Mouse (Mus musculus) bone marrow macrophage, adult 2 months (primary cell): ENCODE data around the gene Lcn12. TPM values are rescaled to one million over a fixed set of nuclear protein-coding genes. Genes with fewer than 3 reads are reported as not detected.

Experiments
- H3K27ac ChIP-seq: 2 replicates; pipeline ENCODE4 v1.5.1; 2012; ENCODE audit warnings: low read depth, low read length; ENCODE audit not compliant: insufficient read depth
- H3K4me1 ChIP-seq: 2 replicates; pipeline ENCODE4 v1.6.1; 2012; ENCODE audit warnings: low read length; ENCODE audit not compliant: control insufficient read depth, insufficient read depth
- H3K4me3 ChIP-seq: 2 replicates; pipeline ENCODE4 v1.5.1; 2012; ENCODE audit warnings: mild to moderate bottlenecking, low read length, moderate library complexity; ENCODE audit not compliant: insufficient read depth
- CTCF ChIP-seq: IDR thresholded peaks from 2 replicates; pipeline ENCODE4 v1.5.1; 2012; ENCODE audit warnings: low read depth, mild to moderate bottlenecking, low read length, moderate library complexity
- POLR2A ChIP-seq: IDR thresholded peaks from 2 replicates; pipeline ENCODE4 v1.6.1; 2012; ENCODE audit warnings: mild to moderate bottlenecking, low read depth, low read length, borderline replicate concordance
- polyA plus RNA-seq: library from polyadenylated mRNA; stranded (reverse); fragments of >200 nt; gene quantifications from 2 replicates; pipeline ENCODE4 v1.2.4, GENCODE M21; 2012; ENCODE audit not compliant: missing spikeins, insufficient read depth, insufficient read length

The Lcn12 gene
- polyA plus RNA-seq, 1 experiment, result not detected

GRCm38 (mm10) chr2:25496462-25496861 is 2.8 kb upstream of the Lcn12 start:
- H3K27ac ChIP-seq, result no peak overlapping the region
- peaks cover 24% of the 10 kb centered on the region for H3K4me1 ChIP-seq
- no peak for TF ChIP-seq POLR2A
- 0 out of 2 replicates have a peak, but pooled peaks have one; percentile 21 for TF ChIP-seq CTCF
- H3K4me3 ChIP-seq, result no peak overlapping the region

- no peak overlapping the region for H3K27ac ChIP-seq
- peaks cover 16% of the 10 kb centered on the region for H3K4me1 ChIP-seq
- TF ChIP-seq POLR2A (no peak), CTCF (no peak)
- no peak overlapping the region for H3K4me3 ChIP-seq
Measured at GRCm38 (mm10) chr2:25492988-25493387, 723 bp downstream of the Lcn12 start.

- H3K27ac ChIP-seq, result no peak overlapping the region
- no peak overlapping the region for H3K4me3 ChIP-seq
- no peak for TF ChIP-seq POLR2A
- TF ChIP-seq CTCF, result no peak
- H3K4me1 ChIP-seq, result 0 out of 2 replicates have a peak, but pooled peaks cover 3% of the 10 kb centered on the region
Measured at GRCm38 (mm10) chr2:25488671-25489068, 5.0 kb downstream of the Lcn12 start.

GRCm38 (mm10) chr2:25487965-25488670 is 5.6 kb downstream of the Lcn12 start:
- no peak for TF ChIP-seq POLR2A
- TF ChIP-seq CTCF, result no peak
- Histone ChIP-seq H3K27ac (no peak overlapping the region), H3K4me3 (no peak overlapping the region), H3K4me1 (0 out of 2 replicates have a peak, but pooled peaks cover 3% of the 10 kb centered on the region)

- no peak overlapping the region for H3K27ac ChIP-seq
- no peak overlapping the region for H3K4me3 ChIP-seq
- H3K4me1 ChIP-seq, result 0 out of 2 replicates have a peak, but pooled peaks cover 3% of the 10 kb centered on the region
- TF ChIP-seq POLR2A (no peak), CTCF (no peak)
Measured at GRCm38 (mm10) chr2:25484901-25485647, 8.6 kb downstream of the Lcn12 start.

GRCm38 (mm10) chr2:25482969-25483368 is 10.7 kb downstream of the Lcn12 start:
- Histone ChIP-seq H3K27ac (no peak overlapping the region), H3K4me3 (no peak overlapping the region), H3K4me1 (no peaks in the 10 kb centered on the region; the same call in 1 of the 2 replicates)
- TF ChIP-seq CTCF (peak; percentile 67; the same call in 1 of the 2 replicates), POLR2A (no peak)

- Histone ChIP-seq H3K27ac (no peak overlapping the region), H3K4me3 (no peak overlapping the region), H3K4me1 (no peaks in the 10 kb centered on the region; the same call in 1 of the 2 replicates)
- TF ChIP-seq CTCF (no peak), POLR2A (no peak)
Measured at GRCm38 (mm10) chr2:25480541-25480940, 13.2 kb downstream of the Lcn12 start.

- H3K27ac ChIP-seq, result no peak overlapping the region
- no peaks in the 10 kb centered on the region; the same call in 1 of the 2 replicates for H3K4me1 ChIP-seq
- no peak overlapping the region for H3K4me3 ChIP-seq
- no peak for TF ChIP-seq POLR2A
Measured at GRCm38 (mm10) chr2:25479551-25480311, 14.0 kb downstream of the Lcn12 start.

GRCm38 (mm10) chr2:25477967-25478675 is 15.6 kb downstream of the Lcn12 start:
- Histone ChIP-seq H3K27ac (no peak overlapping the region), H3K4me1 (no peaks in the 10 kb centered on the region; the same call in 1 of the 2 replicates), H3K4me3 (no peak overlapping the region)
- TF ChIP-seq CTCF (no peak), POLR2A (no peak)
